Mouse (Mus musculus) liver, adult 2 months (tissue): ENCODE data around the gene Plxna4.

Experiments
- CTCF ChIP-seq: fragments of 200-500 bp; IDR thresholded peaks from 2 replicates; pipeline ENCODE4 v1.5.1; 2011; ENCODE audit warnings: low read depth, low read length, control low read depth
- POLR2A ChIP-seq: fragments of 200-500 bp; IDR thresholded peaks from 2 replicates; pipeline ENCODE4 v1.6.1; 2011; ENCODE audit warnings: low read length, control low read depth; ENCODE audit not compliant: insufficient read depth; ENCODE audit errors: extremely low read depth

GRCm38 (mm10) chr6:32180012-32180358 lies 408.0 kb downstream of the Plxna4 start:
- TF ChIP-seq POLR2A (no peak), CTCF (no peak)
